Mouse (Mus musculus) heart, embryonic 14.5 days (tissue): ENCODE data around the gene Vwa7. TPM values are rescaled to one million over a fixed set of nuclear protein-coding genes. Genes with fewer than 3 reads are reported as not detected.
"Not testable (repeated sequence)": the region's sequence is repeated elsewhere in the genome, so short reads cannot be mapped to it uniquely, and the experiment has no call there.

ENCODE experiments used
- ATAC-seq: fragments of 200-750 bp; cut with Nextera tagmentation; 2 replicates; pipeline ENCODE4 v1.8.0; 2017; ENCODE audit warnings: low read depth, moderate TSS enrichment; ENCODE audit not compliant: insufficient number of reproducible peaks, insufficient read depth, low FRiP score
- H3K27ac ChIP-seq, 2 experiments: fragments of 200-500 bp in 1 of 2; fragments of 300-500 bp in 1 of 2; sonication (generic) in 1 of 2; replicated peaks in 1 of 2; 2 replicates each; pipeline ENCODE4 v1.5.1; 2012 to 2014; ENCODE audit warnings: low read depth in 2 of 2, low read length in 2 of 2, control low read depth in 1 of 2, mild to moderate bottlenecking in 1 of 2, mixed read lengths in 1 of 2; ENCODE audit not compliant: control insufficient read depth in 1 of 2, insufficient read depth in 1 of 2
- H3K27me3 ChIP-seq: fragments of 300-500 bp; sonication (generic); 2 replicates; pipeline ENCODE4 v1.6.1; 2014; ENCODE audit warnings: mild to moderate bottlenecking, low read length, control low read depth; ENCODE audit not compliant: control insufficient read depth, insufficient read depth
- H3K36me3 ChIP-seq: fragments of 300-500 bp; sonication (generic); 2 replicates; pipeline ENCODE4 v1.6.1; 2014; ENCODE audit warnings: mild to moderate bottlenecking, control low read depth, low read length, mixed read lengths; ENCODE audit not compliant: control insufficient read depth, insufficient read depth
- H3K4me1 ChIP-seq, 2 experiments: fragments of 200-500 bp in 1 of 2; fragments of 300-500 bp in 1 of 2; sonication (generic) in 1 of 2; 2 replicates each; pipeline ENCODE4 v1.6.1; 2012 to 2014; ENCODE audit warnings: low read length in 2 of 2, control low read depth in 1 of 2, mixed read lengths in 1 of 2; ENCODE audit not compliant: control insufficient read depth in 2 of 2, insufficient read depth in 2 of 2
- H3K4me2 ChIP-seq: fragments of 300-500 bp; sonication (generic); 2 replicates; pipeline ENCODE4 v1.6.1; 2014; ENCODE audit warnings: mild to moderate bottlenecking, low read length
- H3K4me3 ChIP-seq, 2 experiments: fragments of 200-500 bp in 1 of 2; fragments of 300-500 bp in 1 of 2; sonication (generic) in 1 of 2; 2 replicates each; pipeline ENCODE4 v1.5.1; 2012 to 2014; ENCODE audit warnings: low read length in 2 of 2, mild to moderate bottlenecking in 2 of 2, control low read depth in 1 of 2, low read depth in 1 of 2, moderate library complexity in 1 of 2; ENCODE audit not compliant: control insufficient read depth in 1 of 2, insufficient read depth in 1 of 2
- H3K9ac ChIP-seq: fragments of 300-500 bp; sonication (generic); 2 replicates; pipeline ENCODE4 v1.6.1; 2014; ENCODE audit warnings: mild to moderate bottlenecking, low read length
- H3K9me3 ChIP-seq: fragments of 300-500 bp; sonication (generic); 2 replicates; pipeline ENCODE4 v1.6.1; 2016; ENCODE audit warnings: low read length, control low read depth; ENCODE audit not compliant: control insufficient read depth
- WGBS: fragments of 180-500 bp; shearing (Covaris S2); extraction: QIAGEN DNeasy Blood & Tissue Kit; methylation state at CpG from one replicate; pipeline ENCODE4 v1.1.7; 2014; 5-methylcytosine and 5-hydroxymethylcytosine counted together
- polyA plus RNA-seq: library from polyadenylated mRNA; unstranded; fragments of >200 nt; fragmentation: Nextera tagmentation; extraction: Ambion mirVana; gene quantifications from 2 replicates; pipeline ENCODE4 v1.2.1, GENCODE M21; 2014

The Vwa7 gene
- polyA plus RNA-seq, 1 experiment from 2014 or later, result 0.42 TPM

DNA sequence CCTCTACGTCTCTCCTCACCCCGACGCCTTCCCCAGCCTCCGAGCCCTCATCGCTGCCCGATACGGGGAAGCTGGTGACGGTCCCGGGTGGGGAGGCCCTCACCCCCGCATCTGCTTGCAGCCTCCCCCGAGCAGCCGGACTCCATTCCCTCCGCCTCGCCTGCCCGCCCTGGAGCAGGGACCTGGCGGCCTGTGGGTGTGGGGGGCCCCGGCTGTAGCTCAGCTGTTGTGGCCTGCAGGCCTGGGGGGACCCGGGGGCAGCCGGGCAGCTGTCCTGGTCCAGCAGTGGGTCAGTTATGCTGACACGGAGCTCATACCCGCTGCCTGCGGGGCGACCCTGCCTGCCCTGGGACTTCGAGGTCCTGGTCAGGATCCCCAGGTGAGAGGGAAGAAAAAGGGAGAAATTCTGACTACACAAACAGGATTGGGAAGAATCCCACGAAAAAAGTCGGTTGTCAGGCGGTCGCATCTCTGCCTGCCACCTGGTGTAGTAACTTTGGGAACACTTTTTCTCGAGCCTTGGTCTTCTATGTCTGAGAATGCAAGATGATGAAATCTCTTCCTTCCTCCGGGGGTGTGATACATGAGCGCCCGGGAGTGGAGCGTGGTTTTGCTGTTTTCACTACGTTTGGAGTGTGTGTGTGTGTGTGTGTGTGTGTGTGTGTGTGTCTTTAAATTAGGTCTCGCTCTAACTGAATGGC, 14.8 kb upstream of the Vwa7 start:
- ATAC-seq, result no peak
- H3K9ac ChIP-seq, result peak overlapping the region; percentile 93
- H3K27ac ChIP-seq, result peak overlapping the region; percentile 95 to 98
- WGBS, result under 1% methylated on average over 35 of the region's 35 CpGs
- H3K4me3 ChIP-seq, result peak overlapping the region; percentile 74 to 76
- H3K4me2 ChIP-seq, result peak overlapping the region; percentile 98
- H3K9me3 ChIP-seq, result no peaks in the 10 kb centered on the region
- H3K36me3 ChIP-seq, result peaks cover 46% of the 10 kb centered on the region
- peaks cover 16 to 47% of the 10 kb centered on the region in 2 experiments for H3K4me1 ChIP-seq
- no peaks in the 10 kb centered on the region for H3K27me3 ChIP-seq

DNA sequence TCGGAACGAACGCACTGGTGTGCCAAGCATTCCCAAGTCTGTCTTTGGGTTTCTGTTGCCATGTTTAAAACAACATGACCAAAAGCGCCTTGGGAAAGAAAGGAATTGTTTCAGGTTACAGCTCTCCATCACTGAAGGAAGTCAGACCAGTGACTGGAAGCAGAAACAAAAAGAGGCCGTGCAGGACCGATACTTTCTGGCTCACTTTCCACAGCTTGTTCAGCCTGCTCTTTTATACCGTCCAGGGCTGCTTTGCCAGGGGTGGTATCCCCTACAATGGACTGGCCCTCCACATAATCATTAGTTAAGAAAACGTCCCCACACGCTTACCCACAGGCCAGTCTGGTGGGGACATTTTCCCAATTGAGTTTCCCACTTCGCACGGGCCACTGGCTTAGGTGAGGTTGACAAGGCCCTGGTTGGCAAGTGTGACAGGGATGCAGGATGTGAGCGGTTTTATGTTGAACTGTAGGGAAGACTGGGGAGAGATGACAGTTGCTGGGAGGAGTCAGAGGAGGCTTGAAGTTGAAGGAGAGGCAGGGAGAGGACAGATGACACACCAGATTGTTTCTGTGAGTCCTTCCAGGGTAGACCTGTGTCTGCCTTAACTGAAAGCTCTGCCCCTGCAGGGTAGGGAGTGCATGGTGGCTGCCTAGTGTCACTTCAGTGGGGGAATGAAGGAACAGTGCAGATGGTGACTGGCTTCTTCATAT, 14.1 kb upstream of the Vwa7 start:
- Histone ChIP-seq H3K4me1 (peaks cover 14 to 40% of the 10 kb centered on the region in 2 experiments), H3K4me2 (peak overlapping the region; percentile 98), H3K9me3 (no peaks in the 10 kb centered on the region), H3K9ac (peak overlapping the region; percentile 93), H3K36me3 (peaks cover 52% of the 10 kb centered on the region), H3K27me3 (no peaks in the 10 kb centered on the region), H3K4me3 (peak overlapping the region; percentile 74 to 76), H3K27ac (peak overlapping the region; percentile 9 to 98; a peak in 3 of 4 replicates)
- WGBS, result 9% methylated on average over 12 of the region's 12 CpGs
- no peak for ATAC-seq

DNA sequence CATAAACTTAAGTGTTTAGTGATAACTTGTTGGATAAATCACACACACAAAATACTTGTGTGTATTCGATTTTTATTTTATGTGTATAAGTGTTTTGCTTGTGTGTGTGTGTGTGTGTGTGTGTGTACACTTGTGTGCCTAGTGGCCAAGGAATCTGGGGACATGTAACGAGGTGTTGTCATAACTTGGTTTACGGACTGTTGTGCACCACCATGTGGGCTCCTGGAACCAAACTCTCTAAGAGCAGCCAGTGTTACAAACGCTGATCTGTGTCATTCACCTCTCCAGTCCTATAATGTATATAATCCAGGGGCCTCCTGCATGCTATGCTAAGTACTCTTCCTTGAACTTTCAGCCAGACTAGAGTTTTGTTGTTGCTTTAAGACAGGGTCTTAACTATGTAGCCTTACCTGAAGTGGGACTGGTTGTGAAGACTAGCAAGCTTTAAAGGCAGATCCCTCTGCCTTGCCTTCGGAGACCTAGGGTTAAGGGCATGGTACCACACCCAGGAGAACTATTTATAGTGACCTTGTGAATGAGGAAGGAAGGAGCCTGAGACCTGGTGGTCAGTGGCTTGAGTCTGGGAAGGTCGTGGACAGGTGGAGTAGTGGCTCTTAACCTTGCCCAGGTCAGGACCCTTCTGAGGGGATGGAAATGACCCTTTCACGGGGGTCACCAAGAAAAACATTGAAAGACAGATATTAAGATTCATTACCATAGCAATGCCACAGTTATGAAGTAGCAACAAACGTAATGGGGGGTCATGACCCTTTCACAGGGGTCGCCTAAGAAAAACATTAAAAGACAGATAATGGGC, 13.1 kb upstream of the Vwa7 start:
- no peaks in the 10 kb centered on the region for H3K9me3 ChIP-seq
- peaks cover 14 to 35% of the 10 kb centered on the region in 2 experiments for H3K4me1 ChIP-seq
- peak overlapping the region; percentile 93; the same call in 1 of the 2 replicates for H3K9ac ChIP-seq
- peak overlapping the region in 1 of 2 experiments; percentile 74; a peak in 1 of 4 replicates for H3K4me3 ChIP-seq
- H3K36me3 ChIP-seq, result peaks cover 52% of the 10 kb centered on the region
- no peak overlapping the region for H3K27ac ChIP-seq
- peak overlapping the region; percentile 98 for H3K4me2 ChIP-seq
- ATAC-seq, result no peak
- WGBS, result 56% methylated on average over 9 of the region's 9 CpGs
- no peaks in the 10 kb centered on the region for H3K27me3 ChIP-seq

DNA sequence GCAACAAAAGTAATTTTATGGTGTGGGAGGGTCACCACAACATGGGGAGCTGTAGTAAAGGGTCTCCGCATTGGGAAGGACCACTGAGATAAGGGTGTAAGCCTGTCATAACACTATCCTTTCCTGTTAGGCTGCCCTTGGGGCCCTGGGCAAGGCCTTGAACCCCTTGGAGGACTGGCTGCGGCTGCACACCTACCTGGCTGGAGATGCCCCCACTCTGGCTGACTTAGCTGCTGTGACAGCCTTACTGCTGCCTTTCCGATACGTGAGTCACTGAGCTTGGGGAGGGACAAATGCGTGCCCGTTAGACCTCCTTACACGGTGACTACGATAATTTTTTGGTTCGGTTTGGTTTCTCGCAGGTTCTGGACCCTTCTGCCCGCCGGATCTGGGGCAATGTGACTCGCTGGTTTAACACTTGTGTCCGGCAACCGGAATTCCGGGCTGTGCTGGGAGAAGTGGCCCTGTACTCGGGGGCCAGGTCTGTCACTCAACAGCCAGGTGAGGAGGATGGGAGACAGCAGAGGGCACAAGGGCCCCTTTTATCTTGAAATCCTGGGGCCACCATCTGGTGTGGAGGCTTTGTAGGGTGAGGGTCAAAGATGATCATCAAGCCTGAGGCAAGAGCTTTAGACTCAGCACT, 12.2 kb upstream of the Vwa7 start:
- Histone ChIP-seq H3K27ac (no peak overlapping the region), H3K36me3 (peaks cover 53% of the 10 kb centered on the region), H3K4me1 (peaks cover 14 to 28% of the 10 kb centered on the region in 2 experiments), H3K9me3 (no peaks in the 10 kb centered on the region), H3K27me3 (no peaks in the 10 kb centered on the region), H3K4me3 (no peak overlapping the region), H3K9ac (no peak overlapping the region), H3K4me2 (no peak overlapping the region)
- 93% methylated on average over 17 of the region's 17 CpGs for WGBS
- no peak for ATAC-seq

DNA sequence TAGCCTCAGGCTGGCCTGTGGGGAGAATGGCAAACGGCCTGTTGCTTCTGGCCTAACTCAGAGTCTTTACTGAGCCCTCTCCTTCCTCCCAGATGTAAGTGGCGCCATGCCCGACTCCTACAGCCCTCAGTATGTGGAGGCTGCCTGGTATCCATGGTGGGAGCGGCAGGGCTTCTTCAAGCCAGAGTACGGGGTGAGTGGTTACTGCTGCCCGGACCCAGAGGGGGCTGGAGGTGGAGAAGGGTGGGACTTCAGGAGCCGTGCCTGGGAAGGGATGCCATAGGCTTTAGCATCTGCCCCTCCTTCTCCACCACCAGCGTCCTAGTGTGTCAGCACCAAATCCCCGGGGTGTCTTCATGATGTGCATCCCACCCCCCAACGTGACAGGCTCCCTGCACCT, 11.2 kb upstream of the Vwa7 start:
- Histone ChIP-seq H3K4me1 (peaks cover 7 to 18% of the 10 kb centered on the region in 2 experiments), H3K27me3 (no peaks in the 10 kb centered on the region), H3K9me3 (no peaks in the 10 kb centered on the region), H3K4me2 (no peak overlapping the region), H3K4me3 (no peak overlapping the region), H3K36me3 (peaks cover 63% of the 10 kb centered on the region), H3K9ac (no peak overlapping the region), H3K27ac (no peak overlapping the region)
- 86% methylated on average over 10 of the region's 10 CpGs for WGBS
- no peak for ATAC-seq

DNA sequence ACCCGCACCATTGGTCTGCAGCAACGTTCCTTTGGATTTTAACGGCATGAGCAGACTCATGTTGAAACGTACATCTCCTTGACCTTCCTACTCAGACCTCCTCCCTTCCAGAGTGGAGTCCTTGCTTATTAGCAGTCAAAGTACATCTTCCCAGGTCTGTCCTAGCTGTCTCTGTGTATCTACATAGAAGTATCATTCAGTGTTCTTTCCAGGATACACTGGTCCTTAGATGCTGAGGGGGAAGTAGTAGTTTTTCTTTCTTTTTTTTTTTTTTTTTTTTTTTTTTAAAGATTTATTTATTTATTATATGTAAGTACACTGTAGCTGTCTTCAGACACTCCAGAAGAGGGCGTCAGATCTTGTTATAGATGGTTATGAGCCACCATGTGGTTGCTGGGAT, 10.5 kb upstream of the Vwa7 start:
- ATAC-seq, H3K9ac ChIP-seq, H3K4me2 ChIP-seq, H3K27ac ChIP-seq, H3K4me3 ChIP-seq, H3K27me3 ChIP-seq, H3K9me3 ChIP-seq: not testable (repeated sequence)
- WGBS, result 93% methylated on average over 4 of the region's 5 CpGs
- H3K36me3 ChIP-seq, result peaks cover 71% of the 10 kb centered on the region
- H3K4me1 ChIP-seq, result peaks cover 7 to 18% of the 10 kb centered on the region in 2 experiments

DNA sequence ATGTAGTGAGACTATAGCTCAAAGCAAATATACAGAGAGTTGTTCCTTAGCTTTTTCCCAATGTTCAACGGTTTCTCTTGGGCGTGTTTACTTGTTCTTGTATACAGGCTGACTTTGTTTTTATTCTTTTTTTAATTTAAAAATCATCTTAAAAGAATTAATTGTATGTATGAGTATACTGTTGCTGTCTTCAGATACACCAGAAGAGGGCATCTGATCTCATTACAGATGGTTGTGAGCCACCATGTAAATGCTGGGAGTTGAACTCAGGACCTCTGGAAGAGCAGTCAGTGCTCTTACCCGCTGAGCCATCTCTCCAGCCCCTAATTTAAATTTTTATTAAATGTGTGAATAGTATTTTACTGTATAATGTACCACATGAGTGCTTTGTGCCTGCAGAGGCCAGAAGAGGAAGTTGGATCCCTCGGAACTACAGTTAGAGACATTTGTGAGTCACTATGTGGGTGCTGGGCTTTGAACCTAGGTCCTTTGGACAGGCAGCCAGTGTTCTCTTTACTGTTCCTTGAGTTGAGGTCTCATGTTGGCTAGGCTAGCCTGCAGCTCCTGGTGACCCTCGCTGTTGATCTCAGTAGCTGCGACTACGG, 8.9 kb upstream of the Vwa7 start:
- no peaks in the 10 kb centered on the region for H3K9me3 ChIP-seq
- peaks cover 86% of the 10 kb centered on the region for H3K36me3 ChIP-seq
- no peak overlapping the region for H3K4me2 ChIP-seq
- H3K27me3 ChIP-seq, result no peaks in the 10 kb centered on the region
- H3K9ac ChIP-seq, result no peak overlapping the region
- 96% methylated on average over 7 of the region's 7 CpGs for WGBS
- peaks cover 2 to 10% of the 10 kb centered on the region in 2 experiments for H3K4me1 ChIP-seq
- H3K27ac ChIP-seq, result no peak overlapping the region
- no peak for ATAC-seq
- H3K4me3 ChIP-seq, result no peak overlapping the region
